Mouse (Mus musculus) heart, adult 11 months (tissue): ENCODE measurements around the gene Olfr1162.
"Not testable (repeated sequence)": the region's sequence is repeated elsewhere in the genome, so short reads cannot be mapped to it uniquely, and the experiment has no call there.

Experiments used
- DNase-seq: peaks from one replicate; pipeline ENCODE4 v3.0.0; 2022

Olfr1162 gene

DNA sequence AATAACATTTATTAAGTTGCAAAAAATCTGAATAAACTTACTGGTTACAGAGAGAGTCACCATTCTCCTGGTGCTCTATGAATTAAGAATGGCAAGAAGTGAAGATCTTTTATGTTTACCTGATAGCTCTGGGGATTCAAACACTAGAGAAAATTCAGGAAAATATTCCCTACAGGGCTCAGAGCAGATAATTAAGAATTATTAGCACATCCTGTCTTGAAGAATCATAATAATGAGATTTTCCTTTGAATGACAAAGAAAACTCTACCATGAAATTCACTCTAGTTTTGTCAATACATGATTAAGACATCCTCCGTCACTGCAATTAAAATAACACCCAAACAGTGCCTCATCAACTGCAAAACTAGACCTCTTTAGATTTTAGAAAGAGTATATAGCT lies at the start of gene Olfr1162:
TSS of gene Olfr1162 (minus strand) at position 101 of the 400 bp plus-strand sequence.
- DNase-seq = no peak

GRCm38 (mm10) chr2:88093866-88094265 lies 42.9 kb upstream of the Olfr1162 start, which contains the start of gene Olfr1164:
TSS of gene Olfr1164 (minus strand) at chr2:88093966.
- DNase-seq = no peak

GRCm38 (mm10) chr2:88071730-88072129 lies 20.8 kb upstream of the Olfr1162 start, which contains the start of gene Olfr1163:
TSS of gene Olfr1163 (minus strand) at chr2:88071830.
- DNase-seq = no peak

GRCm38 (mm10) chr2:88063587-88063986 lies 12.7 kb upstream of the Olfr1162 start:
- DNase-seq = no peak

GRCm38 (mm10) chr2:88037599-88037998 lies 13.3 kb downstream of the Olfr1162 start, which contains the start of gene Olfr73:
TSS of gene Olfr73 (minus strand) at chr2:88037699.
- no peak for DNase-seq

DNA sequence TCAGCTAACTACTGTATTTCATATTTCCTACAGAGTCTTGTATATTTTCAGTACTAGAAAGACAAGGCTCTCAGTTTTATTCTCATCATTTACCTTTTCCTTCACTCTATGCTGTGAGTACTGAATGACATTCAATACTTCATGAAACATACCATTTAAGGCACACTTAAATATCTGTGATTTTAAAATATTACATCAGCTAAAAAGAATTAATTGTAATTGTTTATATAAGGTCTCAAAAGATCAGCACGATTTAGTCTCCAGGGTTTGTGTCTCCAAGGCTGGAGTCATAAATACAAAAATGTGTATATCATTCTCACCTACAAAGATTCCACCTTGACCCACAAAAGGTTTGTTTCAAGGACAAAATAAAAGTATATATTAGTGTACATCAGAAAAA lies 28.5 kb downstream of the Olfr1162 start, which contains the start of gene Olfr1161:
TSS of gene Olfr1161 (plus strand) at position 301 of the 400 bp plus-strand sequence.
- DNase-seq = not testable (repeated sequence)

GRCm38 (mm10) chr2:88007515-88008318 lies 43.2 kb downstream of the Olfr1162 start, which contains the start of gene Olfr1160:
TSS of gene Olfr1160 (minus strand) at chr2:88008268.
- DNase-seq = no peak
